Mouse (Mus musculus) C2C12 (cell line): ENCODE results near the gene Gm3250.
"Not testable (repeated sequence)": the region's sequence is repeated elsewhere in the genome, so short reads cannot be mapped to it uniquely, and the experiment has no call there.

Experiments used
- CTCF ChIP-seq: IDR thresholded peaks from one replicate; pipeline ENCODE4 v1.5.1; 2011; ENCODE audit not compliant: control insufficient read depth, insufficient read depth, insufficient read length
- MAX ChIP-seq: IDR thresholded peaks from one replicate; pipeline ENCODE4 v1.6.1; 2011; ENCODE audit warnings: mild to moderate bottlenecking, control low read depth
- USF1 ChIP-seq: IDR thresholded peaks from one replicate; pipeline ENCODE4 v1.6.1; 2011; ENCODE audit warnings: low read depth, mild to moderate bottlenecking, control low read depth, moderate library complexity

- TF ChIP-seq CTCF, USF1, MAX: not testable (repeated sequence)
Measured at GRCm38 (mm10) chr10:77759582-77759981, 22.8 kb downstream of the Gm3250 start, which contains the start of gene Gm3233.
